Mouse (Mus musculus): ENCODE results near the gene Gpr84. TPM values are rescaled to one million over a fixed set of nuclear protein-coding genes. Genes with fewer than 3 reads are reported as not detected.
"Not testable (repeated sequence)": the region's sequence is repeated elsewhere in the genome, so short reads cannot be mapped to it uniquely, and the experiment has no call there.

Gpr84 gene
- polyA plus RNA-seq, 1 experiment = not detected

DNA sequence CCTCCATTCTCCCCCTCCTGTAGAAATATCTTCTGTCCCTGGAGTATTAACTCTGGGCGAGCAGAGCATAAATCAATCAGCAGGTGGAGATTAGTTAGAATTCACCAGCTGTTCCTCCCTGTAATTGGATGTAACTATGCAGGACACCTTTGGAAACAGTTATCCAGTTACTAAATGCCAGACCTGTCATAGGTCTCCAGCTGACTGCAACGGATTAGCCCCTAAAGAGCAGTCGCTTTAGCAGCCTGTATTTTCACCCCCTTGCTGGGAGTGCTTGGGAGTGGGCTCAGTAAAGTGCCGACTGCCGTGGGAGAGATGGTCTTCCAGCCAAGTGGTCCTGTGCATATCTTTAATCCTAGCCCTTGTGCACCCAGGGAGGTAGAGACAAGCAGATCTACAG lies 20.8 kb downstream of the Gpr84 start:
- no peak overlapping the region for H3K4me3 ChIP-seq (replicated peaks)
- TF ChIP-seq TAL1 (IDR thresholded peaks at IDR 0.05; ENCODE audit: low read length) (no peak), GATA1 (IDR thresholded peaks at IDR 0.05; ENCODE audit: low read length) (no peak)
- H3K4me1 ChIP-seq (ENCODE audit: control insufficient read depth) = peaks cover 13% of the 10 kb centered on the region
- no peaks in the 10 kb centered on the region for H3K27me3 ChIP-seq (ENCODE audit: control insufficient read depth)
- no peaks in the 10 kb centered on the region for H3K9me3 ChIP-seq (ENCODE audit: control insufficient read depth, low read length)
- H3K36me3 ChIP-seq (ENCODE audit: control insufficient read depth) = peaks cover 96% of the 10 kb centered on the region

DNA sequence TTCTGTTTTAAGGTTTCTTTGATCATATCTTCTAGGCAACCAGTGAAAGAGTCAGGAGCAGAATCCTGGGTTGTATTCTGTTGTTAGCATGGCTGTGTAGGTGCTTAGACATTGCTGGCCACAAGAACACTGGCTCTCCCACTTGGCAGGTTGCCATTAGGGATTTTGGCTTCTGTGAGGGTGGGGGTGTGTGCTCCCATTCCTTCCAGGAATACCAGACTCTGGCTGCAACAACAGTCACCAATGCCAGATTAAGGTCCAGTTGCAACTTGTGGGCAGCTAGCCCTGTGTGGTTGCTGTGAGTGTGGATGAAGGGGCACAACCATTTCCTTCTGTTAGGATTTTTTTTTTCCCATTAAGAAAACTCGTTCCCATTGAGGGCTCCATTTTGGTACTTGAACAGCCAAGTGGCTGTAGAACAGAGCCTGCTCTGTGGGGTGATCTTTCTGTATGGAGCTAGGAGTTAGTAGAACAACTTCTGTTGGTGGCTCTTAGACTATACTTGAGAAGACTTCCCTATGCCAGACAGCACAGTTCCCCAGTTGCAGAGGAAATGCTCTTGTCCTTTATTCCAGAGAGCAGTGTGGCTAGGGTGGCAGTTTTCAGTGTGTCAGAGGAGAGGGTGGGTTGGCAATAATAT lies 24.5 kb downstream of the Gpr84 start:
- Histone ChIP-seq H3K9me3 (ENCODE audit: control insufficient read depth, low read length) (no peaks in the 10 kb centered on the region), H3K4me1 (ENCODE audit: control insufficient read depth) (peaks cover 29% of the 10 kb centered on the region), H3K4me3 (replicated peaks) (no peak overlapping the region), H3K36me3 (ENCODE audit: control insufficient read depth) (peaks cover 86% of the 10 kb centered on the region), H3K27me3 (ENCODE audit: control insufficient read depth) (no peaks in the 10 kb centered on the region)
- TF ChIP-seq GATA1 (IDR thresholded peaks at IDR 0.05; ENCODE audit: low read length) (no peak), TAL1 (IDR thresholded peaks at IDR 0.05; ENCODE audit: low read length) (no peak)

DNA sequence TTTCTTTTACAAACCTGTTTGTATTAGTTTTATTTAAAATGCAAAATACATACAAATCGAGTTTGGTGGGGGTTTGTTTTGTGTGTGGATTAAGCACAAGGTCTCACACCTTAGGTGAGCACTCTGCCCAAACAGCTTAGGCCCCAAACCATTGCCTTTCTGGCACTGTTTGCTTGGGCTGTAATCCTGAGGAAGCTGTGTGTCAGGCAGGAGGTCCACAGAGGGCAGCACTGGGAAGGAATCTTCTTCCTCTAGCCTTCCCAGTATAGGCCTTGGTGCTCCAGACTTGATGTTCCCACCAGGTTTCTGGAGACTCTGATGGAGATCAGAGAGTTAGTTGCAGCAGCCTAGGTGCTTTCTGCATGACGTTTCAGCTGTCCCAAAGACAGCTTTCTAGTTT lies 25.8 kb downstream of the Gpr84 start:
- Histone ChIP-seq H3K27me3 (ENCODE audit: control insufficient read depth) (no peaks in the 10 kb centered on the region), H3K36me3 (ENCODE audit: control insufficient read depth) (peaks cover 83% of the 10 kb centered on the region), H3K9me3 (ENCODE audit: control insufficient read depth, low read length) (no peaks in the 10 kb centered on the region), H3K4me3 (replicated peaks) (no peak overlapping the region), H3K4me1 (ENCODE audit: control insufficient read depth) (peaks cover 42% of the 10 kb centered on the region)
- TF ChIP-seq GATA1 (IDR thresholded peaks at IDR 0.05; ENCODE audit: low read length) (no peak), TAL1 (IDR thresholded peaks at IDR 0.05; ENCODE audit: low read length) (no peak)

DNA sequence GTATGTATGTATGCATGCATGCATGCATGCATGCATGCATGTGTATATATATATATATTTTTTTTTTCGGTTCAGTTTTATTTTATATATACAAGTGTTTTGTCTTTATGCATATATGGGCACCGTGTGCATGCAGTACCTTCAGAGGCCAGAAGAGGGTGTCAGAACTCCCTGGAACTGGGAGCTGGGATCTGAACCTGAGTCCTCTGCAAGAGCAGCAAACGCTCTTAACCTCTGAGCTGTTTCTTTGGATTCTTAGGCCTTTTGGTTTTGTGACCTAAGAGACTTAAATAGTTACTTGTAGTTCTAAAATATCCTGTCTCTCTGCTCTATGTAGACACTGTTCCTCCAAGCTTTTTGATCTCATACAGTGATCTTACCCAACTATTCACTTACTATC lies 26.3 kb downstream of the Gpr84 start:
- no peak overlapping the region for H3K4me3 ChIP-seq (replicated peaks)
- H3K9me3 ChIP-seq (ENCODE audit: control insufficient read depth, low read length) = no peaks in the 10 kb centered on the region
- no peaks in the 10 kb centered on the region for H3K27me3 ChIP-seq (ENCODE audit: control insufficient read depth)
- TF ChIP-seq GATA1 (IDR thresholded peaks at IDR 0.05; ENCODE audit: low read length) (no peak), TAL1 (IDR thresholded peaks at IDR 0.05; ENCODE audit: low read length) (no peak)
- H3K4me1 ChIP-seq (ENCODE audit: control insufficient read depth) = peaks cover 46% of the 10 kb centered on the region
- peaks cover 82% of the 10 kb centered on the region for H3K36me3 ChIP-seq (ENCODE audit: control insufficient read depth)

DNA sequence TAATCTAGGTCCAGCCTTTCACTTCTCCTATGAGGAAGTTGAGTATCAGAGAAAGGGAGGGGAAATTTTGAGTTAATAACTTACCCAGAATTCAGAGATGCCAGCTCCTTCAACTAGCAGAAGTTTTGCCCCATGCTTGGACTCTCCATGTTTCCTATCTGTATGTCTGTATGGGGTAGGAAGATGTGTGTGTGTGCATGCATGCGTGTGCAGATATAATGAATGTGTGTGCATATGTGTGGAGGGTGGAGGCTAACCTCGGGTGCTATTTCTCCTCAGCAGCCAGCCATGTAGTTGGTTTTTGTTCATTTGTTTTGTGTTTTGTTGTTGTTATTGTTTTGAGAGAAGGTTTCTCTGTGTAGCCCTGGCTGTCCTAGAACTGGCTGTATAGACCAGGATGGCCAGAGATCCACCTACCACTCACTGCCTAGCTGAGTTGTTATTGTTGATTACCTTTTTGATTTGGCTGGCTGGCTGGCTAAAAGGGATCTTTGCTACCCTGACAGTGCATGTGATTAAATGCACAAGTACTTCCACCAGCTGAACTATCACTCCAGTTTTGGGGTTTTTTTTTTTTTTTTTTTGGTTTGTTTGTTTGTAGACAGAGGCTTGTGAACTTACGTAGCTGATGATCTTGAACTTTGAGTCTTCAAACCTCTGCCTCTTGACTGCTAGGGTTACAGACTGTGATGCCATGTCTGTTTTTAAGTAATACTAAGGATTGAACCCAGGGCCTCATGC lies 28.8 kb downstream of the Gpr84 start:
- H3K9me3 ChIP-seq (ENCODE audit: control insufficient read depth, low read length) = no peaks in the 10 kb centered on the region
- H3K4me1 ChIP-seq (ENCODE audit: control insufficient read depth) = peaks cover 67% of the 10 kb centered on the region
- no peaks in the 10 kb centered on the region for H3K27me3 ChIP-seq (ENCODE audit: control insufficient read depth)
- no peak overlapping the region for H3K4me3 ChIP-seq (replicated peaks)
- TF ChIP-seq TAL1 (IDR thresholded peaks at IDR 0.05; ENCODE audit: low read length) = no peak
- TF ChIP-seq GATA1 (IDR thresholded peaks at IDR 0.05; ENCODE audit: low read length) = no peak
- H3K36me3 ChIP-seq (ENCODE audit: control insufficient read depth) = peaks cover 81% of the 10 kb centered on the region

DNA sequence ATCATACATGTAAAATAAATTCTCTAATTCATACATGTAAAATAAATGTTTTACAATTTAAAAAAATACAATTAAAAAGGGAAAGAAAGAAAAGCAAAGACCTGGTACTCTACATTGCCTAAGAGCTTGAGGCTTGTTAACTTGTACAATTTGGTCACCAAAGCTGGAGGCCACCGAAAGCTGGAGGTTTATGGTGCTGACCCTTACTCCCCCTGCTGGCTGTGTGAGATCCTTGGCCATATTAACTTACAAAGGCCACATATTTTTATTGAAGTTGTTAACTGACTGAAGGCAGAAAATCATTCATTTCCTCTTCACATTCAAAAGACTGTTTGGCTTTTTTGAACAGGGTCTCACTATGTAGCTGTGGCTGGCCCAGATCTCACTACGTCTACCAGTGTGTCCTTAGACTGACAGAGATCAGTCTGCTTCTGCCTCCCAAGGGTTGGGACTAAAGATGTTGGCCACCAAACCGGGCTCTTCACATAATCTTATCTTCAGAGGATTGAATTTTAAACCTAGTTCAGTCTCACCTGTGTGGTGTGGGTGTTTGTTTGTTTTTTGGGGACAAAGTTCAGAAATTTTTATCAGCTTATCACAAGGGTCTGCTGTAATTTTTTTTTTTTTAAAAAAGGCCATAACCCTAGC lies 29.5 kb downstream of the Gpr84 start:
- H3K4me1 ChIP-seq (ENCODE audit: control insufficient read depth) = peaks cover 68% of the 10 kb centered on the region
- H3K4me3 ChIP-seq (replicated peaks) = no peak overlapping the region
- peaks cover 80% of the 10 kb centered on the region for H3K36me3 ChIP-seq (ENCODE audit: control insufficient read depth)
- TF ChIP-seq GATA1 (IDR thresholded peaks at IDR 0.05; ENCODE audit: low read length) = no peak
- no peak for TF ChIP-seq TAL1 (IDR thresholded peaks at IDR 0.05; ENCODE audit: low read length)
- H3K9me3 ChIP-seq (ENCODE audit: control insufficient read depth, low read length) = no peaks in the 10 kb centered on the region
- H3K27me3 ChIP-seq (ENCODE audit: control insufficient read depth) = no peaks in the 10 kb centered on the region

DNA sequence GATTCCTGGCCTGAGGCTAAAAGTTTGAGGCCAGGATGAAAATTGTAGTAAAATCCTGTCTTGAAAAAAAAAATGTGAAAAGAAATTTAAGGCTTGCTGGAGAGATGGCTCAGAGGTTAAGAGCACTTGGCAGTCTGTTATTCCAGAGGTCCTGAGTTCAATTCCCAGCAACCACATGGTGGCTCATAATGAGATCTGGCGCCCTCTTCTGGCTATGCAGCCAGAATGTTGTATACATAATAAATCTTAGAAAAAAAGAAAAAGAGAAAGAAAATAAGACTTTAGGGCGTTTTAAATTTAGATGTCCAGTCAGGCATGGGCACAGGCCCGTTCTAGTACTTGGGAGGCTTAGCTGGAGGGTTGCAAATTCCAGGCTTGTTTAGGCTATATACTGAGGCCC lies 30.7 kb downstream of the Gpr84 start:
- peaks cover 68% of the 10 kb centered on the region for H3K4me1 ChIP-seq (ENCODE audit: control insufficient read depth)
- H3K36me3 ChIP-seq (ENCODE audit: control insufficient read depth) = peaks cover 76% of the 10 kb centered on the region
- TF ChIP-seq GATA1 (IDR thresholded peaks at IDR 0.05; ENCODE audit: low read length) (no peak), TAL1 (IDR thresholded peaks at IDR 0.05; ENCODE audit: low read length) (no peak)
- H3K9me3 ChIP-seq (ENCODE audit: control insufficient read depth, low read length) = no peaks in the 10 kb centered on the region
- H3K4me3 ChIP-seq (replicated peaks) = no peak overlapping the region
- no peaks in the 10 kb centered on the region for H3K27me3 ChIP-seq (ENCODE audit: control insufficient read depth)

DNA sequence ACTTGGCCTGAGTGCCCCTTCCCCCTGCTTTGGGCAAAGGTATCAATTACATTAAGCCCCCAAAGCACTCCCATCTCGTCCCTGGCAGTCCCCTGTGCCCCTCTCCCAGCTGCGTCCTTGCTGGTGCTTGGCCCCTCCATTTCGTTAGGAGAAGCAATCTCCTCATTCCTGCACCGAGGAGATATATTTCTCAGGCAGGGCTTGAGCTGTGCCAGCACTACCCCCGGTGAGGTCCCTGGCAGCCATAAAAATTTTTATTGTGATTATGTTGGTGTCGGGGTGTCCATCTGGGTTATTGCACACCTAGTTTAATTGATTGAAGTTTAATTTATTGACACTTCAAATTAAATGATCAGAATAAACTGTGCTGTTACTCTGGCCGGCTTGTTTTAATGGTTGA lies 32.5 kb downstream of the Gpr84 start:
- no peaks in the 10 kb centered on the region for H3K27me3 ChIP-seq (ENCODE audit: control insufficient read depth)
- no peaks in the 10 kb centered on the region for H3K9me3 ChIP-seq (ENCODE audit: control insufficient read depth, low read length)
- TF ChIP-seq GATA1 (IDR thresholded peaks at IDR 0.05; ENCODE audit: low read length) (no peak), TAL1 (IDR thresholded peaks at IDR 0.05; ENCODE audit: low read length) (no peak)
- H3K4me3 ChIP-seq (replicated peaks) = no peak overlapping the region
- H3K36me3 ChIP-seq (ENCODE audit: control insufficient read depth) = peaks cover 67% of the 10 kb centered on the region
- peaks cover 76% of the 10 kb centered on the region for H3K4me1 ChIP-seq (ENCODE audit: control insufficient read depth)

DNA sequence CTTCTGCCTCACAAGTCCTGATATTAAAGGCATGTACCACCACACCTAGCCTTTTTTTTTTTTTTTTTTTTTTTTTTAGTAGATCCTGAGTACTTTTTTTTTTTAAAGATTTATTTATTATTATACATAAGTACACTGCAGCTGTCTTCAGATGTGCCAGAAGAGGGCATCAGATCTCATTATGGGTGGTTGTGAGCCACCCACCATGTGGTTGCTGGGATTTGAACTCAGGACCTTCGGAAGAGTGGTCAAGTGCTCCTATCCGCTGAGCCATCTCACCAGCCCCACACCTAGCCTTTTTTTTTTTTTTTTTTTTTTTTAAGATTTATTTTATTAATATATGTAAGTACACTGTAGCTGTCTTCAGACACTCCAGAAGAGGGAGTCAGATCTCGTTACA lies 34.5 kb downstream of the Gpr84 start:
- peaks cover 55% of the 10 kb centered on the region for H3K36me3 ChIP-seq (ENCODE audit: control insufficient read depth)
- H3K9me3 ChIP-seq (ENCODE audit: control insufficient read depth, low read length); H3K4me3 ChIP-seq (replicated peaks); H3K27me3 ChIP-seq (ENCODE audit: control insufficient read depth): not testable (repeated sequence)
- H3K4me1 ChIP-seq (ENCODE audit: control insufficient read depth) = peaks cover 77% of the 10 kb centered on the region

Measured in erythroblast, embryonic 14.5 days (primary cell).